Mouse (Mus musculus) lung, adult 2 months (tissue): ENCODE results near the gene Ripk1. TPM values are rescaled to one million over a fixed set of nuclear protein-coding genes. Genes with fewer than 3 reads are reported as not detected.
"Not testable (repeated sequence)": the region's sequence is repeated elsewhere in the genome, so short reads cannot be mapped to it uniquely, and the experiment has no call there.

Experiments used
- DNase-seq: peaks from one replicate; pipeline ENCODE4 v3.0.0; 2022
- H3K4me1 ChIP-seq: fragments of 200-500 bp; 2 replicates; pipeline ENCODE4 v1.6.1; 2011; ENCODE audit warnings: low read length; ENCODE audit not compliant: control insufficient read depth, insufficient read depth
- H3K4me3 ChIP-seq: fragments of 200-500 bp; replicated peaks from 2 replicates; pipeline ENCODE3; 2011; ENCODE audit warnings: low read depth, mild to moderate bottlenecking, control low read depth, low read length; ENCODE audit errors: extremely low read depth
- CTCF ChIP-seq: fragments of 200-500 bp; IDR thresholded peaks from 2 replicates; pipeline ENCODE4 v1.5.1; 2011; ENCODE audit warnings: mild to moderate bottlenecking, low read length, control low read depth; ENCODE audit not compliant: insufficient read depth
- POLR2A ChIP-seq: fragments of 200-500 bp; IDR thresholded peaks from 2 replicates; pipeline ENCODE4 v1.6.1; 2011; ENCODE audit warnings: low read depth, mild to moderate bottlenecking, control low read depth, low read length, borderline replicate concordance; ENCODE audit errors: extremely low read depth
- WGBS: fragments of 180-500 bp; shearing (Covaris S2); methylation state at CpG from one replicate; pipeline ENCODE4 v1.1.7; 2018; 5-methylcytosine and 5-hydroxymethylcytosine counted together
- polyA plus RNA-seq: library from polyadenylated mRNA; depleted of rRNA; stranded (reverse); fragments of >200 nt; gene quantifications from 2 replicates; pipeline ENCODE4 v1.2.3, GENCODE M21; 2012

Ripk1 gene
- polyA plus RNA-seq, 1 experiment: 10.8 TPM

DNA sequence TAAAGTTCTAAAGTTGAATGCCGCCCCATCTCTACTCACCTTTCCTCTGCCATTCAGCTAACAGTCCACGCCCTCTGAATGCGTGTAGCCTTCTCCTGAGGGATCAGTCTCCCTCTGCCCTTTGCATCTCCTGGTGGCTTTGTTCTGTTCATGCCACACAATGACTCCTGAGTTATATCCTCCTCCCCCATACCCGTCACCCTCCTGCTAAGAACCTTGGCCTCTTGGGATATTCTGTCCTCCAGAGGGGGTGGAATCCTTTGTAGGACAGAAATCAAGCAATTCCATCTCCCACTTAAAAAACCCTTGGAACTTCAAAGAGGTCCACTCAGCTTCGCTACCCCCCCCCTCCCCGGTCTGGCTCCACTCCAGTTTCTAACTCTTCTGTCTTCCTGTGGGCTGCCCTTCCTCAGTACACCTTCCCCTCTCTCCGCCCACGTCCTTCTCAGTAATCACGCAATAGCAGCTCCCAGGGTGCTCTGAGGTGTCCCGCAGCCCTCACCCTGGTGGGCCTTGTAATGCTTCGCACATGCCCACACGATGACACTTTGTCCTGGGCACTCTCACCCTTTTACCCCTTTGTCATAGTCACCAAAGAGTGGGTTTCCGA, 51.6 kb downstream of the Ripk1 start:
- Histone ChIP-seq H3K4me1 (peaks cover 2% of the 10 kb centered on the region; the same call in 1 of the 2 replicates), H3K4me3 (no peak overlapping the region)
- TF ChIP-seq POLR2A (no peak), CTCF (no peak)
- 62% methylated on average over 13 of the region's 13 CpGs for WGBS
- DNase-seq: no peak

- H3K4me3 ChIP-seq: no peak overlapping the region
- TF ChIP-seq POLR2A: no peak
- no peak for TF ChIP-seq CTCF
- H3K4me1 ChIP-seq: peaks cover 2% of the 10 kb centered on the region; the same call in 1 of the 2 replicates
- 64% methylated on average over 4 of the region's 4 CpGs for WGBS
- no peak for DNase-seq
Measured at GRCm38 (mm10) chr13:34054391-34054790, 52.2 kb downstream of the Ripk1 start.

DNA sequence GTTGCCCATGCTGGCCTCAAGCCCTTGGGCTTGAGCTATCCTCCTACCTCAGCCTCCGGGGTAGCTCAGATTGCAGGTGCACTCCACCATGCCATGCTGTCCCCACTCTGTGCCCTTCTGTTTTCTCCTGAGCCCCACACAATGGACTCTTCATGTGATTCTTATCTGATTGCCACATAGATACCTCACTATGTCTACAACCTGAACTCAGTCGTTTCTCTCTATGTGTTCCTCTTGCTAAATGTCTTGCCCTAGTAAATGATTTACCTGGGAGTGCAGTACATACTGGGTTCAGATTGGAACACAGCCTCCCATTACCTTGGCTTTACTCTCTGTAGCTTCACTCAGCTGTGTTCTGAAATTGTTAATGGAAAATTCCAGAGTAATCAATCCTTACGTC, 52.8 kb downstream of the Ripk1 start:
- DNase-seq: no peak
- TF ChIP-seq POLR2A (no peak), CTCF (no peak)
- Histone ChIP-seq H3K4me3 (no peak overlapping the region), H3K4me1 (peaks cover 2% of the 10 kb centered on the region; the same call in 1 of the 2 replicates)
- 67% methylated on average over 3 of the region's 3 CpGs for WGBS

DNA sequence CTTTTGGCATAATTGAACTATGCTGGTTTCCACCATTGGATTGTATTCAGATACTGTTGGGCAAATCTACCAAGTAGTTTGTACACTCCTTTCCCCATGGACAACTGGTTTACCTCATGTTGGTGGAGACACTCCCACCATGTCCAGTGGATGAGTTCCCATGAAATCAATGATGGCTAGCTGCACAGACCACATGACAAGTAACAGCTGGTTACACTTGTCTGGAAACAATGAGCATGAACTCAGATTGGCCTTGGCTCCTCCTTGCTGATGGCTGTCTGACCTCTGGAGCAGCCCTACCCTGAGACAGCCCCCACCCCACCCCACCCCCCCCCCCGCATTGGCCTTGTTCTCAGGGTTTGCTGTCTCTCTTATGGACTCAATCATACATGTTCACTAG, 55.1 kb downstream of the Ripk1 start:
- DNase-seq: no peak
- no peak for TF ChIP-seq CTCF
- TF ChIP-seq POLR2A: no peak
- Histone ChIP-seq H3K4me1 (peaks cover 2% of the 10 kb centered on the region; the same call in 1 of the 2 replicates), H3K4me3 (no peak overlapping the region)
- WGBS: 95% methylated on average over 1 of the region's 1 CpGs

DNA sequence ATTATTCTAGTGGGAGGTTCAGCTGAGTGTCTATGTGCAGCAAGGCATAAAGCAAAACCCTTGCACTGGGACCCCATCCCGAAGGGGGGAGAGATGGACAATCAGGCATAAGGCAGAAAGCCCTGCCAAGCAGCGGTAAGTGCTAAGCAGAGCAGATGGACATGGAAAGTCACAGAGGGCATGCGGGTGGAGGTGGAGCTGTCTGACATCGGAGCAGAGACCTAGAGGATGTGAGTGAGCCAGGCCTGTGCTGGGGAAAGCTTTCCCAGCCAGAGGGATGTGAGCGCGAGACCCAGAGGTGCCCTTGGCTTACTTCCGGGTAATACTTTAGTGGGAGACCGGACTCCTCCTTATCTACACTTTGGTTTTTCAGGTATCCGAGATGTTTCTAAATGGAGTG, 57.9 kb downstream of the Ripk1 start:
- WGBS: 87% methylated on average over 9 of the region's 9 CpGs

GRCm38 (mm10) chr13:34062466-34062865, 60.3 kb downstream of the Ripk1 start:
- 66% methylated on average over 10 of the region's 10 CpGs for whole genome bisulfite sequencing
- Histone ChIP-seq H3K4me1 (no peaks in the 10 kb centered on the region; the same call in 1 of the 2 replicates), H3K4me3 (no peak overlapping the region)
- TF ChIP-seq CTCF (no peak), POLR2A (no peak)
- DNase-seq: no peak

More for the DNA sequence above, 57.9 kb downstream of the Ripk1 start:
- no peak overlapping the region for H3K4me3 ChIP-seq
- TF ChIP-seq CTCF (no peak), POLR2A (no peak)
- no peak for DNase-seq
- H3K4me1 ChIP-seq: no peaks in the 10 kb centered on the region

- no peak for DNase-seq
Measured at GRCm38 (mm10) chr13:34066351-34066750, 64.2 kb downstream of the Ripk1 start.

DNA sequence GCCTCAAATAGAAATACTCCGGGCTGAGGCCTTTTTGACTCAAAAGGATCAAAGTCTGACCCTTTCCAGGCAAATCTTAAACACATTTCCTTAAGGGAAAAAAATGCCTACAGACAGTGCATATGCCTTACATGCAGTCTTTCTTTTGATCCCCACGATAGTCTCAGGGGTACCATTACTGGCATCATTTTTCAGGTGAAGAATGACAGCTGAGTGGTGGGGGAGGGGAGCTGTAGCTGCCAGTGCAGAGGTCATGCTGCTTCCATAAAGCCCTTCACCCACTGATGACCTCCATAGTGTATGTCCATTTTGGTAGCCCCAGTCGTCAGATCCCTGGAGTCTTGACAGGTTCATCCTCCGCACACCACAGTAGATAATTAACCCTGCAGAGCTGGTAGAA, 68.1 kb downstream of the Ripk1 start:
- 57% methylated on average over 4 of the region's 4 CpGs for WGBS
- Histone ChIP-seq H3K4me3 (no peak overlapping the region), H3K4me1 (no peaks in the 10 kb centered on the region; the same call in 1 of the 2 replicates)
- TF ChIP-seq CTCF: no peak
- TF ChIP-seq POLR2A: no peak
- DNase-seq: no peak

More at GRCm38 (mm10) chr13:34066351-34066750, 64.2 kb downstream of the Ripk1 start:
- no peak for TF ChIP-seq POLR2A
- TF ChIP-seq CTCF: no peak
- Histone ChIP-seq H3K4me1 (no peaks in the 10 kb centered on the region; the same call in 1 of the 2 replicates), H3K4me3 (no peak overlapping the region)
- WGBS: 67% methylated on average over 1 of the region's 1 CpGs

DNA sequence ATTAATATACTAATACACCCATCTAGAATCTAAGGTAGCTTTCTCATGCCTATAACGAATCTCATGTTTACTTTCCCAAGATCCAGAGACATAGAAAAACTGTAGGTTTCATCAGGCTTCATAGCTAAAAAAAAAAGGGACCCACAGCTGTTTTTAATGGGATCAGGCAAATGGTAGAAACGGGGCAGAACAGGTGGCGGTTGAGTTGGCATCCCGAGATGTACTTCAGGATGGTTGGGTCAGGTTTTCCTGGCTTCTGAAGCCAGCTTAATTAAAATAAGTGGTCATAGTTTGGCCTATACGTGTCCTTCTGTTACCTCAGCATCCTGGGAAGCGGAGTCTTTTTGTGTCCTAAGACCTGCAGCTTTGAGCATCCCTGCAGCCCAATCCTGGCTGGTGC, 69.7 kb downstream of the Ripk1 start:
- Histone ChIP-seq H3K4me3 (no peak overlapping the region), H3K4me1 (no peaks in the 10 kb centered on the region; the same call in 1 of the 2 replicates)
- no peak for TF ChIP-seq CTCF
- no peak for TF ChIP-seq POLR2A
- no peak for DNase-seq
- 88% methylated on average over 6 of the region's 6 CpGs for WGBS

DNA sequence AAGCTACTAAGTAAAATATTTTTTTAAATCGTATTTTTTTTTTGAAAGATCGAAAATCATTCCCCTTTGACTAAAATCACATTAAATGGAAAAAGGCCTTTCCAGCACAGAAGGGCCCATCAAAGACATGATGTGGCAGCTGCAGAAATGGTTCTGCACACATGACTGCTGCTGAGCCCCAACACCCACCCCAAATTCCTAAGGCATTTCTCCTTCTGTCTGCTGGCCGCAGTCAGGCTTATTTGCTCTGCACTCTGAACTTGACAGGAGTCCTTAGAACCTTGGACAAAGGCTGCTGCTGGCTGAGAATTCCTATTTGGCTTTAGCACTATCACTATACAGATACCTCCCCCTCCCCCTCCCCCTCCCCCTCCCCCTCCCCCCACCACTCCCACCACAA, 70.7 kb downstream of the Ripk1 start:
- WGBS: 69% methylated on average over 3 of the region's 3 CpGs
- TF ChIP-seq POLR2A (no peak), CTCF (no peak)
- Histone ChIP-seq H3K4me3 (no peak overlapping the region), H3K4me1 (no peaks in the 10 kb centered on the region)
- DNase-seq: no peak

GRCm38 (mm10) chr13:34074441-34074840, 72.3 kb downstream of the Ripk1 start:
- WGBS: 93% methylated on average over 12 of the region's 17 CpGs
- not testable (repeated sequence) for DNase-seq, H3K4me3 ChIP-seq, H3K4me1 ChIP-seq

DNA sequence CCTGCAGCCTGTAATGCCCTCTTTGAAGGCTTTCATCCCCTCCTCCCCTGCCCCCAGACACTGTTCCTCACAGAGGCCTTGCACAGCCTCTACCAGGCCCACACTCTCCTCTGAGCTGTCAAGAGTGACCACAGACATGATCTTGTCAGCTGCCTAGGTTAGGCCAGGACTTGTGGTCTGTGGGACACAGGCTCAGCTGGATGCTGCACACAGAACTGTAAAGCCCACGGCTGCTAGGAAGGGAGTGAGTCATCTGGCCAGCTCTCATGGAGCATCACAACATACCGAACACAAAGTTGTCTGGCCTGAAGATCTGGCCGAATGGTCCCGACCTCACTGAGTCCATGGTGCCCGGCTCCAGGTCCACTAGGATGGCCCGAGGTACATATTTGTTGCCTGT, 73.7 kb downstream of the Ripk1 start:
- H3K4me1 ChIP-seq, DNase-seq, H3K4me3 ChIP-seq: not testable (repeated sequence)
- WGBS: 81% methylated on average over 6 of the region's 6 CpGs
